Mouse (Mus musculus) liver, postnatal 0 days (tissue): ENCODE results near the gene Sike1. TPM values are rescaled to one million over a fixed set of nuclear protein-coding genes. Genes with fewer than 3 reads are reported as not detected.

Experiments
- ATAC-seq: fragments of 200-750 bp; cut with Nextera tagmentation; 2 replicates; pipeline ENCODE4 v1.8.0; 2017; ENCODE audit warnings: mild to moderate bottlenecking, moderate library complexity
- DNase-seq: peaks from one replicate; pipeline ENCODE4 v3.0.0-alpha.2; 2016
- H3K27ac ChIP-seq: fragments of 300-500 bp; sonication (generic); 2 replicates; pipeline ENCODE4 v1.5.1; 2014; ENCODE audit warnings: antibody characterized with exemption, moderate library complexity, mild to moderate bottlenecking, low read depth
- H3K27me3 ChIP-seq: fragments of 300-500 bp; sonication (generic); 2 replicates; pipeline ENCODE4 v1.6.1; 2014; ENCODE audit warnings: low read length, control low read depth, mixed read lengths; ENCODE audit not compliant: insufficient read depth
- H3K36me3 ChIP-seq: fragments of 300-500 bp; sonication (generic); replicated peaks from 2 replicates; pipeline ENCODE4 v1.6.1; 2014; ENCODE audit warnings: mild to moderate bottlenecking, control low read depth, low read length, moderate library complexity, mixed read lengths; ENCODE audit not compliant: insufficient read depth
- H3K4me1 ChIP-seq: fragments of 300-500 bp; sonication (generic); 2 replicates; pipeline ENCODE4 v1.6.1; 2014; ENCODE audit warnings: antibody characterized with exemption, mild to moderate bottlenecking, control low read depth; ENCODE audit not compliant: insufficient read depth
- H3K4me2 ChIP-seq: fragments of 300-500 bp; sonication (generic); 2 replicates; pipeline ENCODE4 v1.6.1; 2014; ENCODE audit warnings: low read depth, mild to moderate bottlenecking, low read length, moderate library complexity, mixed read lengths
- H3K4me3 ChIP-seq: fragments of 300-500 bp; sonication (generic); 2 replicates; pipeline ENCODE4 v1.5.1; 2014; ENCODE audit warnings: low read depth, low read length
- H3K9ac ChIP-seq: fragments of 300-500 bp; sonication (generic); replicated peaks from 2 replicates; pipeline ENCODE4 v1.6.1; 2014; ENCODE audit warnings: mild to moderate bottlenecking, moderate library complexity
- H3K9me3 ChIP-seq: fragments of 300-500 bp; sonication (generic); 2 replicates; pipeline ENCODE4 v1.6.1; 2016; ENCODE audit warnings: mild to moderate bottlenecking, control low read depth, low read length, mixed read lengths
- CTCF ChIP-seq: sonication (generic); IDR thresholded peaks from 2 replicates; pipeline ENCODE4 v1.5.1; 2016; ENCODE audit warnings: antibody characterized with exemption, low read depth
- EP300 ChIP-seq: IDR thresholded peaks from 2 replicates; pipeline ENCODE4 v1.6.1; 2016; ENCODE audit warnings: antibody characterized with exemption, low read depth, mild to moderate bottlenecking
- WGBS: fragments of 180-500 bp; shearing (Covaris S2); extraction: QIAGEN DNeasy Blood & Tissue Kit; methylation state at CpG from one replicate; pipeline ENCODE4 v1.1.7; 2014; ENCODE audit not compliant: insufficient replicate concordance; 5-methylcytosine and 5-hydroxymethylcytosine counted together
- polyA plus RNA-seq: library from polyadenylated mRNA; unstranded; fragments of >200 nt; fragmentation: Nextera tagmentation; extraction: Ambion mirVana; gene quantifications from 2 replicates; pipeline ENCODE4 v1.2.1, GENCODE M21; 2015

Sike1 gene
- 15.8 and 18.4 TPM in 2 replicates for polyA plus RNA-seq

DNA sequence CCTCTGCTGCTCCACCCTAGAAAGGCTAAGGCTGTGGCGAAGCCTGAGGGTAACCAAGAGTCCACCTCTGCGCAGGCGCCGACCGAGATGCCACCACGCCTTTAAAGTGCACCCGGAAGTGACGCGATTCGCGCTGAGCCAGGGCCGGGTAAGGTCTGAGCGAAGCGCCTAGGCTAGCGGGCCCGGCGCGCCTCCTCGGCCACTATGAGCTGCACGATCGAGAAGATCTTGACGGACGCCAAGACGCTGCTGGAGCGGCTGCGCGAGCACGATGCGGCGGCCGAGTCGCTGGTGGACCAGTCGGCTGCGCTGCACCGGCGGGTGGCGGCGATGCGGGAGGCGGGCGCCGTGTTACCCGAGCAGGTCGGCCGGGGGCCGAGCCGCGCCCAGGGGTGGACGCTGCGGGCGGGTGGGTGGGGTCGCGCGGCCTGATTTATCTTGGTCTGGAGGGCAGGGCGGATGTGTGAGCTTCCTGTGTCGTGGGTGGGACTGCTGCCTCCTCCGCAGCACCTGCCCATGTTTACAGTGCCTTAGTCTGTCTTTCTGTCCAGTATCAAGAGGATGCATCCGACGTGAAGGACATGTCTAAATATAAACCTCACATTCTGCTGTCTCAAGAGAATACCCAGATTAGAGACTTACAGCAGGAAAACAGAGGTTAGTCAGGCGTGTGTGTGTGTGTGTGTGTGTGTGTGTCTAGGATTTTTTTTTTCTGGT lies at the start of gene Sike1:
TSS of gene Sike1 (plus strand) at position 104 of the 717 bp plus-strand sequence.
- Histone ChIP-seq H3K9ac (peak within 1 kb of the TSS; percentile 78), H3K27ac (peak within 1 kb of the TSS; percentile 97), H3K9me3 (no peaks in the 10 kb centered on the region), H3K4me1 (peaks cover 14% of the 10 kb centered on the region), H3K4me2 (peak within 1 kb of the TSS; percentile 69), H3K4me3 (peak within 1 kb of the TSS; percentile 75), H3K27me3 (no peaks in the 10 kb centered on the region), H3K36me3 (peaks cover 22% of the 10 kb centered on the region)
- no peak for TF ChIP-seq CTCF
- TF ChIP-seq EP300 = no peak
- DNase-seq (peak; percentile 94), ATAC-seq (peak; percentile 98)
- under 1% methylated on average over 60 of the region's 60 CpGs for WGBS

GRCm38 (mm10) chr3:102946312-102946711 lies 49.2 kb upstream of the Sike1 start:
- H3K9ac ChIP-seq = no peak overlapping the region
- no peaks in the 10 kb centered on the region for H3K36me3 ChIP-seq
- no peak overlapping the region for H3K27ac ChIP-seq
- H3K4me2 ChIP-seq = no peak overlapping the region
- no peak for DNase-seq
- no peaks in the 10 kb centered on the region for H3K27me3 ChIP-seq
- H3K4me1 ChIP-seq = peaks cover 3% of the 10 kb centered on the region; the same call in 1 of the 2 replicates
- no peak for TF ChIP-seq CTCF
- TF ChIP-seq EP300 = no peak
- no peak overlapping the region for H3K4me3 ChIP-seq
- WGBS = 53% methylated on average over 3 of the region's 3 CpGs
- no peaks in the 10 kb centered on the region for H3K9me3 ChIP-seq
- ATAC-seq = no peak

DNA sequence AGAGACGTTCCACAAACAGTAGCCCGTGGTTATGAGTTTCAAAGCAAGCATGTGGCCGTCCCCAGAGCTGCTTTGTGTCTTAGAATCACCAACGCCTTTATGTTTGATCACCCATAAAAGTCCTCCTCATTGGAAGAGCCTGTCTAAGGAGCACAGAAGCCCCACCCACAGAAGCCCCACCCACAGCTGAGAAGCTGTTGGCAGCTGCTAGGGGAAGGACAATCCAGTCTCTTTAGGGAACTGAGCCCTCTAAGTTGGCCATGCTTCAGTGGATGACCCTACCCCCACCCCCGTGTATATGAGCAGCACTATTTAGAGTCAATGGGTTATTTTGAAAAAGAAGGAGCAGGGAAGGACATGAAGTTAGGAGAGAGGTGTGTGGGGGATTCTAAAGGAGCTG lies 48.6 kb upstream of the Sike1 start:
- Histone ChIP-seq H3K4me3 (no peak overlapping the region), H3K9ac (no peak overlapping the region), H3K4me2 (no peak overlapping the region), H3K27me3 (no peaks in the 10 kb centered on the region), H3K9me3 (no peaks in the 10 kb centered on the region), H3K27ac (no peak overlapping the region), H3K36me3 (no peaks in the 10 kb centered on the region), H3K4me1 (peaks cover 3% of the 10 kb centered on the region; the same call in 1 of the 2 replicates)
- DNase-seq = peak; percentile 50
- ATAC-seq = peak; percentile 73
- WGBS = 51% methylated on average over 5 of the region's 5 CpGs
- TF ChIP-seq CTCF = no peak

DNA sequence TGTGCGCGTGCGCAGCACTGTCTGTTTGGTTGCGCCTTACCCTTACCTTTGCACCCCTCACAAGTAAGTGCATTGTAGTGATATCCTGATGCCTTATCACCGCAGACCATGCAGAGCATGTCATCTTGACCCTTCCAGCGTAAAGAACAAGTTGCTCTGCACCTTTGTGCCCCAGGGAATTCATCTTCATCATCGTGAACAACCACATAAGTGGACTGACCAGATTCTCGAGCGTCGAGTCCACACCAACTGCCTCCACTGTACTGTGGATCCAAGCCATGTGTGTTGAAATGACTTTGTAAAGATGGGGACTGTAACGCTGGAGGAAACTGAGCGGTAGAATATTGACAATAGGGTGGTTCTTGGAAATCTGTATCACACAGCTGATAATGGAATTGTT lies 41.0 kb upstream of the Sike1 start:
- Histone ChIP-seq H3K27me3 (no peaks in the 10 kb centered on the region), H3K4me3 (no peak overlapping the region), H3K27ac (no peak overlapping the region), H3K4me1 (no peaks in the 10 kb centered on the region), H3K4me2 (no peak overlapping the region), H3K9me3 (no peaks in the 10 kb centered on the region), H3K36me3 (no peaks in the 10 kb centered on the region), H3K9ac (no peak overlapping the region)
- no peak for DNase-seq
- TF ChIP-seq EP300 (no peak), CTCF (no peak)
- no peak for ATAC-seq
- WGBS = 82% methylated on average over 12 of the region's 12 CpGs

DNA sequence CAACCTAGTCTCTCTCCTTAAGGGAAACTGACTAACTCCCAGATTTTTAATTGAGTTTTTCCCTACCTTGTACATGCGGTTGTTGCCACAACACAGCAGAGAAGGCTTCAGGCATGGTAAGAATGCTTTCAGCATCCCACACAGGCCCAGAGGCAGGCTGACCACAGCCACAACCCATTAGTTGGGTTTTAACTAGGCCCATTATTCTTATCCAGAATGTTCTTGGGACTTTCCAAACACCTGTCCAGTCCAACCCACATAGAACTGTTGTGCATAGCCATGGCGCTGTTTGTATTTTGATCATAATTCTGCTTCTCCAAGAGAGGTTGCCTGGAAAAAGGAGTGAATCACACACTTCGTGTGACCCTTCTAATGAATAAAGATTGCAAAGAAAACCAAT lies 40.4 kb upstream of the Sike1 start:
- H3K27me3 ChIP-seq = no peaks in the 10 kb centered on the region
- H3K9ac ChIP-seq = no peak overlapping the region
- no peaks in the 10 kb centered on the region for H3K4me1 ChIP-seq
- H3K4me2 ChIP-seq = no peak overlapping the region
- DNase-seq (no peak), ATAC-seq (no peak)
- no peak for TF ChIP-seq CTCF
- TF ChIP-seq EP300 = no peak
- no peak overlapping the region for H3K27ac ChIP-seq
- H3K36me3 ChIP-seq = no peaks in the 10 kb centered on the region
- 82% methylated on average over 3 of the region's 3 CpGs for WGBS
- no peak overlapping the region for H3K4me3 ChIP-seq
- H3K9me3 ChIP-seq = no peaks in the 10 kb centered on the region

GRCm38 (mm10) chr3:102955596-102955995 lies 39.9 kb upstream of the Sike1 start:
- TF ChIP-seq CTCF (no peak), EP300 (no peak)
- WGBS = 60% methylated on average over 3 of the region's 3 CpGs
- Histone ChIP-seq H3K4me1 (no peaks in the 10 kb centered on the region), H3K4me3 (no peak overlapping the region), H3K4me2 (no peak overlapping the region), H3K36me3 (no peaks in the 10 kb centered on the region), H3K27me3 (no peaks in the 10 kb centered on the region), H3K9me3 (no peaks in the 10 kb centered on the region), H3K27ac (no peak overlapping the region), H3K9ac (no peak overlapping the region)
- ATAC-seq = no peak
- no peak for DNase-seq

GRCm38 (mm10) chr3:102964033-102964432 lies 31.5 kb upstream of the Sike1 start, which contains the start of gene Nr1h5:
Gene Nr1h5, minus strand, starts transcription at chr3:102964133.
- Histone ChIP-seq H3K27ac (no peak within 1 kb of the TSS), H3K9me3 (no peaks in the 10 kb centered on the region), H3K9ac (no peak within 1 kb of the TSS), H3K4me3 (no peak within 1 kb of the TSS), H3K4me1 (no peaks in the 10 kb centered on the region), H3K36me3 (no peaks in the 10 kb centered on the region), H3K4me2 (no peak within 1 kb of the TSS), H3K27me3 (no peaks in the 10 kb centered on the region)
- TF ChIP-seq CTCF = no peak
- no peak for TF ChIP-seq EP300
- ATAC-seq (no peak), DNase-seq (no peak)
- 44% methylated on average over 3 of the region's 3 CpGs for WGBS
